Mouse (Mus musculus): Measurements from ENCODE around the gene Olfr1229. TPM values are rescaled to one million over a fixed set of nuclear protein-coding genes. Genes with fewer than 3 reads are reported as not detected.

Olfr1229 gene
- polyA plus RNA-seq (2017; shearing (Covaris generic)), result not detected

DNA sequence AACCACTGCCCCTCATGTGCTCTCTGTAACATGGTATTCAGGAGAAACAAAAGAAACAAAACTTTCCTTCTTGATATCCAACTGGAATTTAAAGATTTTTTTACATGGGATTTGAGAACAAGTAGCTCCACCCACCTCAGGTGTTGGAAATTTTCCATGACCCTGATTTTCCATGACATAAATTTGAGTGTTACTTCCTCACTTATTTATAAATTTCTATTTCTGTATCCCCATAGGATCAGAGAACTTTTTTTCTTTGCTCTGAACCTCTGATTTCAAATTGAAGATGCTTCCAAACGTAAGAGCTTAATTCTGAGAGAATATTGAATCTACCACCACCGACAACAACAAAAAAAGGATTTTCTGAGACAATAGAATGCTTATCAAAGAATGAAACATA is at the start of gene Olfr1229:
Gene Olfr1229, minus strand, starts transcription at position 101 of the 400 bp plus-strand sequence.

DNA sequence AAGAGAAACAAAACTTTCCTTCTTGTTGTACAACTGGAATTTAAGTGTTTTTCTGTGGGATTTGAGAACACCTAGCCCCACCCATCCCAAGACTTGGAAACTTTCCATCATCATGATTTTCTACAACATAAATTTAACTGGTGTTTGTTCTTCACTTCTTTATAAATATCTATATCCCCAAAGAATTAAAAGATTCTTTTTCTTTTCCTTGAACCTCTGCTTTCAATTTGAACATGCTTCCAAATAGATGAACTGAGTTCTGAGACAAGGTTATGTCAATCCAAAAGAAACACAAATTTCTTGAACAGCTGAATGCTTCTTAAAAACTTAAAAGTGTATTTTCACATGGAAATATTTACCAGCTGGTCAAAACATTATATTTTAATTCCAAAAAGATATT is 41.8 kb upstream of the Olfr1229 start, which contains the start of gene Olfr1232:
Gene Olfr1232, minus strand, starts transcription at position 101 of the 400 bp plus-strand sequence.

DNA sequence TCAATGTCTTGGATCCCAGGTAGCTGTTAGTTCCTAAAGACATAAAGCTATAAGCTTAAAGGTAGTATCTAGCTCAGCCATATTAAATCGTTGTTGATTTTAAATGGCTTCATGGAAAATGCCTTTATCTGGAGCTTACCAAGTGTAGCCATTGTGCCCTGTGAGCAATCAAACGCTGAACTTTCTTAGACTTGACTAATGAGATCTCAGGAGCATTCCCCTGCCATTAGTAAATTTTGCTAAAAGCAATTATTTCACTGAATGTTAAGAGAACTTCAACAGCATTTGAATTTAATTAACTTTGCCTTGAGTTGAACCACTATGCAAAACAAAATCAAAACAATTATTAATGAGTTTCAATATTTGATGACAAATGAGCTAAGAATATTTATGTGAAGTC is 19.2 kb upstream of the Olfr1229 start, which contains the start of gene Olfr1231:
Gene Olfr1231, minus strand, starts transcription at position 101 of the 400 bp plus-strand sequence.

DNA sequence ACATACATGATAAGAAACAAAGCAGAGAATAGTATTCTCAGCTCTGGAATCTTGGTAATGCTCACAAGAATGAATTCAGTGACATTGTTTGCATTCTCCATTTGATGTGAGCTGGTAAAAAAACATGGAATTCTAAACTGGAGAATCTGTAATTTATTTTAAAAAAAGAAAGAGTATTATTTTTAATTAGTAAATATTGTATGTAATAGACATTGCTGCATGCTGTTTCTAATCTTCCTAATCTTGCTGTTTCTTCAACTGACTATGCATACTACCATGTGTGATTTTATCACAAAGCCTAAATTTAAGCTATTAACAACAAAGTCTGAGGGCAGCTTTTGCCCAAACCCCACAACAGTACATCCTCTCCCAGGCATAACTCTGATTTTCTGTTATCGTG is 9.4 kb upstream of the Olfr1229 start, which contains the start of gene Olfr1230:
Gene Olfr1230, minus strand, starts transcription at position 101 of the 400 bp plus-strand sequence.

DNA sequence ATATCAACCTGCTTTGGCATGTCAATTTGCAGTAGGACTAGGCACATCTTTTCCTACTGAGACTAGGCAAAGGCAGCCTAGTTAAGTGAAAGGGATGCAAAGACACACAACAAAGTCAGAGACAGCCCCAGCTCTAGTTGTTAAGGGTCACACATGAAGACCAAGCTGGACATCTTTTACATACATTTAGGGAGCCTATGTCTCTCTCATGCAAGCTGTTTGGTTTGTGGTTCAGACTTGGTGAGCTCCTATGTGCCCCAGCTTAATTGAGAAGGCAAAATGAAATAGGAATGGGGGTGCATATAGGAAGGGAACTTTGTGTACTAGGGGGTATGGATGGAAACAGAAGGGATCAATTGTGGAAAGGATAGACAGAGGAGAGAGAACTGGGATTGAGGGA is 33.9 kb downstream of the Olfr1229 start, which contains the start of gene Olfr1228:
Gene Olfr1228, minus strand, starts transcription at position 101 of the 400 bp plus-strand sequence.

Other genes with a start within 250 kb of the Olfr1229 start
- gene Olfr1218, start 226.8 kb downstream of the Olfr1229 start, polyA plus RNA-seq (2017; shearing (Covaris generic)), result not detected
- gene Olfr1219, start 204.5 kb downstream of the Olfr1229 start, polyA plus RNA-seq (2017; shearing (Covaris generic)), result not detected
- gene Olfr1220, start 181.2 kb downstream of the Olfr1229 start, polyA plus RNA-seq (2017; shearing (Covaris generic)), result under 1 TPM; 0.08 to 0.62 TPM
- gene Olfr1221, start 170.7 kb downstream of the Olfr1229 start, polyA plus RNA-seq (2017; shearing (Covaris generic)), result not detected
- not detected for gene Olfr1222, start 155.0 kb downstream of the Olfr1229 start, polyA plus RNA-seq (2017; shearing (Covaris generic))
- gene Olfr1223, start 136.5 kb downstream of the Olfr1229 start, polyA plus RNA-seq (2017; shearing (Covaris generic)), result under 1 TPM in 1 of 2 experiments, not detected in 1; 0.30 TPM
- gene Olfr1224-ps1, start 123.9 kb downstream of the Olfr1229 start, polyA plus RNA-seq (2017; shearing (Covaris generic)), result not detected
- gene Olfr1225, start 113.3 kb downstream of the Olfr1229 start, polyA plus RNA-seq (2017; shearing (Covaris generic)), result under 1 TPM; 0.06 to 0.77 TPM
- not detected for gene Olfr1226, start 88.0 kb downstream of the Olfr1229 start, polyA plus RNA-seq (2017; shearing (Covaris generic))
- gene Olfr1228, start 34.0 kb downstream of the Olfr1229 start, polyA plus RNA-seq (2017; shearing (Covaris generic)), result 1 to 10 TPM in 1 of 2 experiments, under 1 TPM in 1; 0.42 to 1.1 TPM
- not detected for gene Olfr1230, start 9.3 kb upstream of the Olfr1229 start, polyA plus RNA-seq (2017; shearing (Covaris generic))
- under 1 TPM in 1 of 2 experiments, not detected in 1; 0.34 TPM for gene Olfr1231, start 19.1 kb upstream of the Olfr1229 start, polyA plus RNA-seq (2017; shearing (Covaris generic))
- not detected for gene Olfr1232, start 41.7 kb upstream of the Olfr1229 start, polyA plus RNA-seq (2017; shearing (Covaris generic))
- gene Olfr1233, start 54.4 kb upstream of the Olfr1229 start, polyA plus RNA-seq (2017; shearing (Covaris generic)), result under 1 TPM; 0.06 to 0.67 TPM
- under 1 TPM in 1 of 2 experiments, not detected in 1; 0.23 TPM for gene Olfr1234, start 76.9 kb upstream of the Olfr1229 start, polyA plus RNA-seq (2017; shearing (Covaris generic))
- under 1 TPM in 1 of 2 experiments, not detected in 1; 0.11 TPM for gene Olfr1238, start 121.7 kb upstream of the Olfr1229 start, polyA plus RNA-seq (2017; shearing (Covaris generic))
- not detected for gene Olfr1239, start 132.4 kb upstream of the Olfr1229 start, polyA plus RNA-seq (2017; shearing (Covaris generic))
- not detected for gene Olfr1240, start 155.0 kb upstream of the Olfr1229 start, polyA plus RNA-seq (2017; shearing (Covaris generic))
- not detected for gene Olfr1241, start 199.1 kb upstream of the Olfr1229 start, polyA plus RNA-seq (2017; shearing (Covaris generic))
- gene Olfr1242, start 210.3 kb upstream of the Olfr1229 start, polyA plus RNA-seq (2017; shearing (Covaris generic)), result not detected
- not detected for gene Olfr1243, start 243.5 kb upstream of the Olfr1229 start, polyA plus RNA-seq (2017; shearing (Covaris generic))